Mouse (Mus musculus) monocyte, adult 2 months (primary cell): Measurements from ENCODE around the gene Cpa5.

Experiments used
- DNase-seq, 2 experiments: peaks; one replicate each; pipeline ENCODE4 v3.0.0; 2022; ENCODE audit warnings: low spot score in 2 of 2, low read depth in 1 of 2

Cpa5 gene

GRCm38 (mm10) chr6:30679567-30679966, 68.8 kb downstream of the Cpa5 start:
- DNase-seq: no peak

GRCm38 (mm10) chr6:30680442-30680841, 69.6 kb downstream of the Cpa5 start:
- DNase-seq: no peak
